Mouse (Mus musculus): ENCODE data around the gene Vcl. TPM values are rescaled to one million over a fixed set of nuclear protein-coding genes. Genes with fewer than 3 reads are reported as not detected.
A peak's percentile ranks its signal among the peaks of the same experiment; 100 is the strongest.

Vcl gene
- polyA plus RNA-seq (2014; fragmentation: Nextera tagmentation; extraction: Ambion mirVana): 19.3 and 19.7 TPM in 2 replicates

DNA sequence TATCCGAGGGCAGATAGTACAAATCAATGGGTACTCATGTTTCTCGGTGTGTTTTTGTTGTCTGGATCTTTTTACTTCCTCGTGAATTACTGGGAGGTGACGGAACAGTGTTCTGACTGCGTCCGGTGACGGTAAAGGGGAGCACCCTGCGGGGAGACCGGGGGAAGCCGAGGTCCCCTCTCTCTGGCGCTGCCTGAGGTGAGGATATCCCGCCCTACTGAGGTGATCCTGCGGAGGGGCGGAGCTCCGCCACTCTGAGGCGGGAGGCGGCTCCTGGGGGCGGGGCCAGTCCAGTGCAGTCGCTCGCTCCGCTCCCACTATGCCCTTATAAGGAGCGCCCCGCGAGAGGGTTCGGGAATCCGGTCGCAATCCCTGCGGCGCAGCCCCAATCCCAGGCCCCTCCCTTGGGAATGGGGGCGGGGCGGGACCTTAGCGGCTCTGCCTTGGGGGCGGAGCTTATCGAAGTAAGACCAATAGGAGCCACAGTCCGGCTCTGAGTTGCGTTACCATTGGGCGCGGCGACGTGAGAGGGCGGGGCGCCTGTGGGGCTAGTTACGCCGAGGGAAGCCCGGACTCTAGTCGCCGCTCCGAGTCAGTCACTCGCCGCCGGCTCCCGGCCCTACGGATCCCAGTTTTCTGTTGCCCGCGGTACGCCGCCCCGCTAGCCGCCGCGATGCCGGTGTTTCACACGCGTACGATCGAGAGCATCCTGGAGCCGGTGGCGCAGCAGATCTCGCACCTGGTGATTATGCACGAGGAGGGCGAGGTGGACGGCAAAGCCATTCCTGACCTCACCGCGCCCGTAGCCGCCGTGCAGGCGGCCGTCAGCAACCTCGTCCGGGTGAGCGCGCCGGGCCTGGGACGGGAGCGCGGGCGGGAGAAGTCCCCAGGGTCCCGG lies at the start of gene Vcl:
Gene Vcl (plus strand): TSS at position 551 of the 898 bp plus-strand sequence.
- under 1% methylated on average over 89 of the region's 89 CpGs for WGBS
- Histone ChIP-seq H3K27me3 (ENCODE audit: control insufficient read depth, insufficient read depth, low read length) (no peaks in the 10 kb centered on the region), H3K4me3 (replicated peaks; ENCODE audit: low read length) (peak within 1 kb of the TSS; percentile 87), H3K9ac (peak within 1 kb of the TSS; percentile 84), H3K9me3 (ENCODE audit: control insufficient read depth, low read length) (no peaks in the 10 kb centered on the region), H3K27ac (peak within 1 kb of the TSS; percentile 83), H3K4me1 (replicated peaks; ENCODE audit: control insufficient read depth, insufficient read depth, low read length) (peaks cover 16% of the 10 kb centered on the region), H3K4me2 (replicated peaks) (peak within 1 kb of the TSS; percentile 67), H3K36me3 (replicated peaks; ENCODE audit: control insufficient read depth, insufficient read depth) (no peaks in the 10 kb centered on the region)
- DNase-seq (ENCODE audit: low spot score) (peak; percentile 98), ATAC-seq (ENCODE audit: low FRiP score) (peak; percentile 99)

- no peak overlapping the region for H3K4me2 ChIP-seq (replicated peaks)
- ATAC-seq (ENCODE audit: low FRiP score): no peak
- H3K4me1 ChIP-seq (replicated peaks; ENCODE audit: control insufficient read depth, insufficient read depth, low read length): no peaks in the 10 kb centered on the region
- no peak overlapping the region for H3K9ac ChIP-seq
- H3K9me3 ChIP-seq (ENCODE audit: control insufficient read depth, low read length): no peaks in the 10 kb centered on the region
- no peaks in the 10 kb centered on the region for H3K27me3 ChIP-seq (ENCODE audit: control insufficient read depth, insufficient read depth, low read length)
- no peaks in the 10 kb centered on the region for H3K36me3 ChIP-seq (replicated peaks; ENCODE audit: control insufficient read depth, insufficient read depth)
- H3K27ac ChIP-seq: no peak overlapping the region
- WGBS: 87% methylated on average over 5 of the region's 5 CpGs
- H3K4me3 ChIP-seq (replicated peaks; ENCODE audit: low read length): no peak overlapping the region
- no peak for DNase-seq (ENCODE audit: low spot score)
These were observed 44.5 kb upstream of the Vcl start for GRCm38 (mm10) chr14:20884691-20885090.

DNA sequence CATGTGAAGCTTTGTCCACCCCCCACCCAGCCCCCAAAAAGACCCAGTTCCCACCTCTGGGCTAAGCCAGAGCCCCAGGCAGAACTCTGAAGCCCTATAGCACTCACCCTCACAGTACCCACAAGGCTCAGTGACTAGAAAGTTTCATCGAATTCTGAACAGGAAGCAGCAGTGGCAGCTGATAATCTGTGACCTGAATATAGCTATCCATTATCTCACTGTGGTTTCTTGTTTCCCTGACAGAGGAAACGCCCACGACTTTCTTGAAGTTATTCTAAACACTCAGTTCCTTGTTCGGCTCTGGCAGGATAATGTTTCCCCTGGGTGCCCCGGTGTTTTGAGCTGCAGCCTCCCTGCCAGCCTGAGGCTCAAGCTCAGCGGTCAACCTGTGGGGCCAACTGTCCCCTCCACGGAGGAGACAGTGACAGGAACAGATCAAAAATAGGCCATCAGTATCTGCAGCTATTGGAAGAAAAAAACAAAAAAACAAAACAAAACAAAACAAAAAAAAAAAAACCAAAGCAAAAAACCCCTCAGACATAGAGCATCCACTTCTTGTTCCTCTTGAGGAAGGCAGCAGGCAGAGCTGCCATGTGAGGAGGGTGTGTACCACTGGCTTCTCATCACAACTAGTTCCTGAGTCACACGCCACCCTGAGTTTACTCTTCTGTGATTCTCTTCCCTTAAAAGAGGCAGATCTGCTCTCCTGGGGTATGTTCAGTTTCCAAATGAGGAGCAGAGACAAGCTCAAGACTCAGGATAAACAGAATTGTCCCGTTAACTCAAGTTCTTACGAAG lies 43.9 kb upstream of the Vcl start:
- H3K4me3 ChIP-seq (replicated peaks; ENCODE audit: low read length): no peak overlapping the region
- H3K27me3 ChIP-seq (ENCODE audit: control insufficient read depth, insufficient read depth, low read length): no peaks in the 10 kb centered on the region
- no peak overlapping the region for H3K9ac ChIP-seq
- WGBS: 37% methylated on average over 10 of the region's 10 CpGs
- no peak for DNase-seq (ENCODE audit: low spot score)
- no peak for ATAC-seq (ENCODE audit: low FRiP score)
- H3K4me1 ChIP-seq (replicated peaks; ENCODE audit: control insufficient read depth, insufficient read depth, low read length): no peaks in the 10 kb centered on the region
- H3K36me3 ChIP-seq (replicated peaks; ENCODE audit: control insufficient read depth, insufficient read depth): no peaks in the 10 kb centered on the region
- no peak overlapping the region for H3K27ac ChIP-seq
- H3K4me2 ChIP-seq (replicated peaks): no peak overlapping the region
- no peaks in the 10 kb centered on the region for H3K9me3 ChIP-seq (ENCODE audit: control insufficient read depth, low read length)

GRCm38 (mm10) chr14:20886266-20886665 lies 42.9 kb upstream of the Vcl start:
- H3K27ac ChIP-seq: no peak overlapping the region
- H3K9ac ChIP-seq: no peak overlapping the region
- no peak for DNase-seq (ENCODE audit: low spot score)
- H3K9me3 ChIP-seq (ENCODE audit: control insufficient read depth, low read length): no peaks in the 10 kb centered on the region
- 37% methylated on average over 4 of the region's 4 CpGs for WGBS
- ATAC-seq (ENCODE audit: low FRiP score): no peak
- H3K36me3 ChIP-seq (replicated peaks; ENCODE audit: control insufficient read depth, insufficient read depth): no peaks in the 10 kb centered on the region
- H3K4me2 ChIP-seq (replicated peaks): no peak overlapping the region
- no peak overlapping the region for H3K4me3 ChIP-seq (replicated peaks; ENCODE audit: low read length)
- H3K4me1 ChIP-seq (replicated peaks; ENCODE audit: control insufficient read depth, insufficient read depth, low read length): no peaks in the 10 kb centered on the region
- H3K27me3 ChIP-seq (ENCODE audit: control insufficient read depth, insufficient read depth, low read length): no peaks in the 10 kb centered on the region

GRCm38 (mm10) chr14:20887541-20888085 lies 41.6 kb upstream of the Vcl start:
- no peak overlapping the region for H3K4me3 ChIP-seq (replicated peaks; ENCODE audit: low read length)
- no peaks in the 10 kb centered on the region for H3K9me3 ChIP-seq (ENCODE audit: control insufficient read depth, low read length)
- H3K9ac ChIP-seq: no peak overlapping the region
- DNase-seq (ENCODE audit: low spot score) (no peak), ATAC-seq (ENCODE audit: low FRiP score) (no peak)
- WGBS: 85% methylated on average over 7 of the region's 7 CpGs
- H3K27me3 ChIP-seq (ENCODE audit: control insufficient read depth, insufficient read depth, low read length): no peaks in the 10 kb centered on the region
- H3K4me2 ChIP-seq (replicated peaks): no peak overlapping the region
- 0 out of 2 replicates have a peak, but pooled peaks cover 2% of the 10 kb centered on the region for H3K4me1 ChIP-seq (replicated peaks; ENCODE audit: control insufficient read depth, insufficient read depth, low read length)
- no peak overlapping the region for H3K27ac ChIP-seq
- no peaks in the 10 kb centered on the region for H3K36me3 ChIP-seq (replicated peaks; ENCODE audit: control insufficient read depth, insufficient read depth)

DNA sequence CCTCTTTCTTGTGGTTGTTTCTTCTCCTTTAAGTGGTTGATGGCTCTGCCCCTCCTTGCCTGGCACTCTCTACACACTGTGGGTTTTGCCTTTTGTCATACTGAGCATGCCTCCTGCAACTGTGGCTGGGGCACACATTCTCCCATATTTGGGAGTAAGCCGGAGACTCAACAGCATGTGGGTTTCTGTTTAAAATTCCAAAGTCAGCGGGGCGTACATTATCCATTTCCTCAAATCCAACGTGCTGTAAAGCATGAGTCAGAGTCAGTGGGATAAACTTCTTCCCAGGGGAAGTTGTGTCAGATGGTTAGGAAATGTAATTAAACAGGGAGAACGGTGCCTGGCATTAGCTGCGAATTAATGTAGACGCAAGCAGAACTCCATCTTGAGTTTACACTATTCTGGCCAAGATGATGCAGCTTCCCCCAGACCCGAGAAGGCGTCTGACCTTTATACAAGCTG lies 37.2 kb upstream of the Vcl start:
- H3K4me2 ChIP-seq (replicated peaks): peak overlapping the region; percentile 12
- 0 out of 2 replicates have a peak, but pooled peaks cover 2% of the 10 kb centered on the region for H3K4me1 ChIP-seq (replicated peaks; ENCODE audit: control insufficient read depth, insufficient read depth, low read length)
- WGBS: 30% methylated on average over 9 of the region's 9 CpGs
- no peak overlapping the region for H3K9ac ChIP-seq
- H3K4me3 ChIP-seq (replicated peaks; ENCODE audit: low read length): no peak overlapping the region
- no peaks in the 10 kb centered on the region for H3K36me3 ChIP-seq (replicated peaks; ENCODE audit: control insufficient read depth, insufficient read depth)
- no peaks in the 10 kb centered on the region for H3K9me3 ChIP-seq (ENCODE audit: control insufficient read depth, low read length)
- H3K27ac ChIP-seq: no peak overlapping the region
- ATAC-seq (ENCODE audit: low FRiP score) (peak; percentile 66; the same call in 1 of the 2 replicates), DNase-seq (ENCODE audit: low spot score) (peak; percentile 55)
- no peaks in the 10 kb centered on the region for H3K27me3 ChIP-seq (ENCODE audit: control insufficient read depth, insufficient read depth, low read length)

DNA sequence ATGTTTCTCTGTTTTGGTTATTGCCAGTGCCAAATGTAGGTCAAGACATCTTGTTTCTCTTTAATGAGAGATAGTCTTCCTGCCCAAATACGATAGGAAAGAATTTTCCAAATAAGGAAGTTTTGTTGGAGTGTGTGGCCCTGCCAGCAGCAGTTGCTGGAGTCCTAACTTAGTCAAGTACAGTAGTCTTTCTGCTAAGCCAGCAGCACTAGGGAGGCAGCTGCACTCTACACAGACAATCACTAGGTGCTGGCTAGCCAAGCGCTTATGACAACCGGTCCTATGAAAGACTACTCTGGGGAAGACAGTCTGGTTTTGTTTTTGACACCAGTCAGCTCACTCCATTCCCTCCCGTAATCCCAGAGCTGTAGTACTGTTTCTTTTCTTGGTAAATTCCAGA lies 35.4 kb upstream of the Vcl start:
- ATAC-seq (ENCODE audit: low FRiP score) (no peak), DNase-seq (ENCODE audit: low spot score) (no peak)
- Histone ChIP-seq H3K9me3 (ENCODE audit: control insufficient read depth, low read length) (no peaks in the 10 kb centered on the region), H3K4me3 (replicated peaks; ENCODE audit: low read length) (no peak overlapping the region), H3K27me3 (ENCODE audit: control insufficient read depth, insufficient read depth, low read length) (no peaks in the 10 kb centered on the region), H3K36me3 (replicated peaks; ENCODE audit: control insufficient read depth, insufficient read depth) (no peaks in the 10 kb centered on the region), H3K4me1 (replicated peaks; ENCODE audit: control insufficient read depth, insufficient read depth, low read length) (0 out of 2 replicates have a peak, but pooled peaks cover 2% of the 10 kb centered on the region), H3K27ac (no peak overlapping the region), H3K9ac (no peak overlapping the region), H3K4me2 (replicated peaks) (no peak overlapping the region)
- 77% methylated on average over 4 of the region's 4 CpGs for WGBS

DNA sequence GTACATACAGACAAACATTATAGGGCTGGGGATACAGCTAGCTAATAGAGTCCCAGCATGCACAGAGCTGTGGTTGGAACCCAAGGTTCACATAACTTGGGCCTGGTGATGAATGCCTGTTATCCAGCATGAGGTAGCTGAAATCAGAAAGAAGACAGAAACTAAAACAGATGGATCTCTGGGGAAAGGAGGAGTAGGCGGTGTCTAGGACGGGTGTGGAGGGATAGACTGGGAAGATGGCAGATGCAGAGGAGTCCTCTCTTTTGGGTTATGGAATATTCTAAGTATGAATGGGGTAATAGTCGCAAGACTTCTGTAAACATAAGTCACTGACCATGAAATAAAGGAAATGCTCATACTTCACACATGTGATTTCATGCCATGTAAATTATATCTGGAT lies 27.9 kb upstream of the Vcl start:
- DNase-seq (ENCODE audit: low spot score) (no peak), ATAC-seq (ENCODE audit: low FRiP score) (no peak)
- Histone ChIP-seq H3K36me3 (replicated peaks; ENCODE audit: control insufficient read depth, insufficient read depth) (no peaks in the 10 kb centered on the region), H3K27ac (no peak overlapping the region), H3K9me3 (ENCODE audit: control insufficient read depth, low read length) (no peaks in the 10 kb centered on the region), H3K9ac (no peak overlapping the region), H3K4me3 (replicated peaks; ENCODE audit: low read length) (no peak overlapping the region), H3K4me2 (replicated peaks) (no peak overlapping the region), H3K4me1 (replicated peaks; ENCODE audit: control insufficient read depth, insufficient read depth, low read length) (no peaks in the 10 kb centered on the region), H3K27me3 (ENCODE audit: control insufficient read depth, insufficient read depth, low read length) (no peaks in the 10 kb centered on the region)
- WGBS: 92% methylated on average over 3 of the region's 3 CpGs

GRCm38 (mm10) chr14:20903137-20903536 lies 26.1 kb upstream of the Vcl start:
- no peak overlapping the region for H3K4me2 ChIP-seq (replicated peaks)
- ATAC-seq (ENCODE audit: low FRiP score): no peak
- H3K4me3 ChIP-seq (replicated peaks; ENCODE audit: low read length): no peak overlapping the region
- no peak overlapping the region for H3K27ac ChIP-seq
- no peaks in the 10 kb centered on the region for H3K9me3 ChIP-seq (ENCODE audit: control insufficient read depth, low read length)
- 86% methylated on average over 6 of the region's 6 CpGs for WGBS
- H3K4me1 ChIP-seq (replicated peaks; ENCODE audit: control insufficient read depth, insufficient read depth, low read length): no peaks in the 10 kb centered on the region
- H3K9ac ChIP-seq: no peak overlapping the region
- DNase-seq (ENCODE audit: low spot score): no peak
- no peaks in the 10 kb centered on the region for H3K36me3 ChIP-seq (replicated peaks; ENCODE audit: control insufficient read depth, insufficient read depth)
- H3K27me3 ChIP-seq (ENCODE audit: control insufficient read depth, insufficient read depth, low read length): no peaks in the 10 kb centered on the region

All from hindbrain, embryonic 14.5 days (tissue).